Mouse (Mus musculus): ENCODE data around the gene Mcm10.

- TF ChIP-seq POLR2A (IDR thresholded peaks at IDR 0.05; ENCODE audit: insufficient read depth, low read length) (no peak), CTCF (IDR thresholded peaks at IDR 0.05; ENCODE audit: low read depth, low read length) (no peak), EP300 (IDR thresholded peaks at IDR 0.05; ENCODE audit: insufficient read depth, low read depth, low read length) (no peak)
Observed at GRCm38 (mm10) chr2:4950986-4951385, 61.6 kb downstream of the Mcm10 start.

Measured in ES-Bruce4 (cell line).